Mouse (Mus musculus): ENCODE results near the gene Gngt2.

DNA sequence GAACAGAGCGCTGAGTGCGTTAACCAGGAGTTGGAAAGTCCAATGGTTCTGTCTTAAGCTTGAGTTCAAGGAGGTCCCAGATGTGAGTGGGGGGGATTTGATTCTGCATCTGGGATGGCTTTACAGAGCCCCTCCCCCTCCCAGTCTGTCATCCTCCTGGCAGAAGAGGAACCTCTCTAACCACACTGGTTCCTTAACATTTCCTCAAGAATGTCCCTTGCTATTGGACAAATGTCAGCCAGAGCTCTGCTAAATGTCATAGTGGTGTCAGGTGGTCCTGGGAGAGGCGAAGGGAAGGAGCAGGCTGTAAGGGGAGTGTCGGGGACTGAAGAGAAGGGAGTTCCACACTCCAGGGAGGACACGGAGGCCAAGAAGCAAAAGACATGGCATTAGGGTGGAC lies 5.9 kb downstream of the Gngt2 start:
- TF ChIP-seq CTCF (IDR thresholded peaks at IDR 0.05; ENCODE audit: low read depth) (no peak), EP300 (IDR thresholded peaks at IDR 0.05; ENCODE audit: low read depth) (no peak)

Measured in liver, postnatal 0 days (tissue).